Mouse (Mus musculus) monocyte, adult 5-6 weeks (primary cell): ENCODE measurements around the gene Chkb. TPM values are rescaled to one million over a fixed set of nuclear protein-coding genes. Genes with fewer than 3 reads are reported as not detected.

ENCODE experiments used
- ATAC-seq: fragments of 153-309, 156-312 bp; replicated peaks from 2 replicates; pipeline ENCODE4 v1.8.0; 2017; ENCODE audit warnings: mild to moderate bottlenecking; ENCODE audit not compliant: low TSS enrichment, insufficient number of reproducible peaks, severe bottlenecking, poor library complexity, low FRiP score
- total RNA-seq: library from RNA; stranded (forward); fragments of 200-1000, 200-491, 200-594 nt; gene quantifications from 3 replicates; pipeline ENCODE4 v1.2.3, GENCODE M21; 2017

Chkb gene
- total RNA-seq, 1 experiment from 2014 or later, result 95.3 TPM

DNA sequence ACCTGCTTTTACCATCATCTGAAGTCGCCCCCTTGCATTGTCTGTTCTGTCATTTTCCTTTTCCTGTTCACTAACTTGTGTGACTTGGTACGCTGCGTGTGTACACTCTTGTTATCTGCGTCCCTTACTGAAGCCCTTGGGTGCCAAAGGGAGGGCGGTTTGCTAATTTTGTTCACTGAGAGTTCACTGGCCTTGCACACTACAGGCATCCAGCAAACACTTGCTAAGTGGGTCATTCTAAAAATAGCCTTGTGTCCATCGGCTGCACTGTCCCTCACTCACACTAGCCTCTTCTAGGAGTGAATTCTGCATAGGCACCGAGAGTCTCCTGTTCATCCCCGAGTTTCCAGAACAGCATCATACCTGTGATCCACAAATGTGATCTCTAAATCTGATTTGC, 14.4 kb downstream of the Chkb start:
- ATAC-seq, result no peak

- no peak for ATAC-seq
These were observed 19.6 kb downstream of the Chkb start, which contains the start of gene Syce3 for GRCm38 (mm10) chr15:89410118-89410517. Gene Syce3, minus strand, starts transcription at chr15:89410503.

GRCm38 (mm10) chr15:89406691-89407090, 23.0 kb downstream of the Chkb start:
- ATAC-seq, result no peak

GRCm38 (mm10) chr15:89404831-89405623, 24.7 kb downstream of the Chkb start:
- ATAC-seq, result no peak

GRCm38 (mm10) chr15:89402471-89402870, 27.2 kb downstream of the Chkb start:
- no peak for ATAC-seq

DNA sequence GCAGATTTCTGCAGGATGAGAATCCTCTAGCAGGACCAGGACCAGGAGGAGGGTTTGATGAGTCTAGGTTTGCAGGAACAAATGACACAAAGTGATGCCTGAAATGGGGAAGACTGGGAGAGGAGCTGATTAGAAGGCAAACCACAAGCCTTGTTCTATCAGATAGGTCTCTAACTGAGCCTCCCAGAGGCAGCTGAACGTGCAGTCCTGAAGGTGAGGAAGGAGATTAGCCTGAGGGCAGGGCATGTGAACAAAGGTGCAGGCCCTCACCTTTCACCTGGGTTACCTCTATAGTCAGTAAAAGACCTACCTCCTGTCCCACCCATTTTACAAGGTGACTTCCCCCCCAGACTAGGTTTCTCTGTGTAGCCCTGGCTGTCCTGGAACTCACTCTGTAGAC, 30.0 kb downstream of the Chkb start:
- ATAC-seq, result no peak

- no peak for ATAC-seq
These were observed 31.6 kb downstream of the Chkb start for GRCm38 (mm10) chr15:89398146-89398545.

DNA sequence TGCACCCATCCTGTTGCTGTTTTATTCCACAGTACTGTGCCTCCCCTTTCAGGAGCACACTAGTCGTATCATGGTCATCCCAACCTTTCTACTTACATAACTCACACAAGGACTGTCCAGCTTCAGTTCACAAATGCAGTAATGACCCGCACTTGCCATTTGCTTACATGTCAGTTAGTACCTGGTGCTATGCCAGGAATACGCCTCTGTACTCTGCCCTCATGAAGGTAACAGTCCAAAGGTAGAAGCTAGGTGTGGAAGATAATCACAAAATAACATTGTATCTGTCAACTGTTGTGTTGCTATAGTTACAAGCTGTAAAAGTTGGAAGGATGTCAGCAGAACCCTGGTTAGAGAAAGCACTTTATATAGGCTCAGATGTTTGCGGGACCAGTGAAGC, 32.8 kb downstream of the Chkb start:
- no peak for ATAC-seq

DNA sequence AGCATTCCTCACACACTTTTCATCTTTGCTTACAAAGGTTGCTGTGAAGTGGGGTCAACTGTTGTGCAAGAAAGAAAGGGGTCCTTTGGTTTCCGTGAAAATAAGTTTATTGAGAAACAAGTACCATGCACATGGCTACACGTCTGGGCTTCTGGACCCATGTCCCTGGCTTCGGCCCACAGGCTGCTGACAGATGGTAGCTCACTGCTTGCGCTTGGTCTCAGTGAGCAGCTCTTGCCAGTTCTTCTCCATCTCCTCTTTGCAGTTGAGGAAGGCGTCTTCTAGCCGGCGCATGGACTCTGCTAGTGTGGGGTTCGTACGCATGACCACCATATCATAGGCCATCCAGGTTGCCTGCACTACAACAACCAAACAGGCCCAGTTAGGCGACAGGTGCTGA, 39.6 kb downstream of the Chkb start:
- ATAC-seq, result no peak

GRCm38 (mm10) chr15:89387127-89387526, 42.6 kb downstream of the Chkb start:
- ATAC-seq, result no peak

GRCm38 (mm10) chr15:89384617-89385016, 45.1 kb downstream of the Chkb start, which contains the start of gene Klhdc7b:
Gene Klhdc7b, plus strand, starts transcription at chr15:89384917.
- ATAC-seq, result no peak

GRCm38 (mm10) chr15:89379429-89379828, 50.3 kb downstream of the Chkb start:
- ATAC-seq, result no peak

DNA sequence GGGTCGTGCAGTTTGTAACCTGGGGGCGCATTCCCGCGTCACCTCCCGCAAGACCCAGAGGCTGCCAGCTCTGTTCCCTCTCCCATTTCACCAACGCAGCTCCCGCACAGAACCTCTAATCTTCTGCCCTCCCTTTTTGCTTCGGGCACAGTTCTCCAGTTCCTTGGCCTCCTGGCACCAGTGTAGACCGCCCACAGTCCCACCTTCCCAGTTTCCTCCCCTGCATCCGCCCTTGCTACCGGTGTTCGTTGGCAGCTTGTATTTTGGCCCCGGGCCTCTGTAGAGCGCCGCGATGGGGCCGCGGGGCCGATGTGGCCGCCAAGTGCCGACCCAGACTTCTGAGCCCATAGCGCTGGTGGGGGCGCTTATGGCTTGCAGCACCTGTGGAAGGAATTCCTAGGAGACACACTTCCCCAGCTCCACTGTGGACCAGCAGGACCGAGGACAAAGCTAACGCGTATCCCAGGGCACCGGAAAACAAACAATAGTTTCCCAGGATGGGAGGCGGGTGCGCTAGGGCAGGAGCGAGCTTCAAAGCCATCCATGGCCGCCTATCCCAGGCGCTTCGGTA, 50.8 kb downstream of the Chkb start, which contains the start of gene Odf3b:
Odf3b (minus strand) TSS at position 452 of the 571 bp plus-strand sequence.
- ATAC-seq, result no peak

DNA sequence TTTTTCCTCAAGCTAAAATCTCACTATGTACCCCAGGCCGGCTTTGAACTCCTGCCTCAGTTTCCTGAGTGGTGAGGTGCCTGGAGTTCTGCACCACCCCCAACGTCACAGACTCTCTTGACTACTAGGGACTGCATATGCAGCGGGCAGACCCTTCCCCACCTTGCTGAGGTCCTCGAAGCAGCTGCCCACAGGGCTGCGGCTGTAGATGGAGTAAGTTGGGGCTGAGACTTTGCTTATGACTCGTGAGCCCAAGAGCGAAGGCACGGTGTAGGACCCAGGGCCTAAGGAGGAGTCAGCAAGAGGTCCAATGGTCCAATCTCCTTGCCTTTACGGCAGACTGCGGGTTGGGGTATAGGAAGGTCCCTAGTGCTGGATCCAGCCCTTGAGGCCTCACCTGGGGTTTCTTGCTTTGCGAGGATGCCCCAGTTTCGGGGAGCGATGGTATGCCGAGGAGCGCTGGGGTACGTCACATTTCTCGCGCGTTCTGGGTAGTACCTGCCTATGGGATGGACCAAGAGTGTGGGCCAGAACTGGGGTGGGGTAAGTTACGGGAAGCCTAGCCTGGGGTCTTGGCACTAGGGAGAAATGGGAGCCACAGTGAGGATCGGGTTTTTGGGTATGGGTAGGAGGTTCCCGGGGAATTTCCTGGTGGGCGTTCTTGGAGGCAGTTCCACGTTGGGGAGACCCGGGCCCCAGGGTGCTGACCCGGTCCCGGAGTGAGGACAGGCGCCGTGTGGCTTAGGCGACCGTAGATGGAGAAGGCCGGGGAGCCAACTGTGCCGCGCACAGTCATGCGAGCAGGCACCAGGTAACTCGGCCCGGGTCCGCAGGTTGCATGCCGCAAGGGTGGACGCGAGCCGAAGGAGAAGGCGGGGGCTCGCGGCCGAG, 51.5 kb downstream of the Chkb start:
- ATAC-seq, result no peak

DNA sequence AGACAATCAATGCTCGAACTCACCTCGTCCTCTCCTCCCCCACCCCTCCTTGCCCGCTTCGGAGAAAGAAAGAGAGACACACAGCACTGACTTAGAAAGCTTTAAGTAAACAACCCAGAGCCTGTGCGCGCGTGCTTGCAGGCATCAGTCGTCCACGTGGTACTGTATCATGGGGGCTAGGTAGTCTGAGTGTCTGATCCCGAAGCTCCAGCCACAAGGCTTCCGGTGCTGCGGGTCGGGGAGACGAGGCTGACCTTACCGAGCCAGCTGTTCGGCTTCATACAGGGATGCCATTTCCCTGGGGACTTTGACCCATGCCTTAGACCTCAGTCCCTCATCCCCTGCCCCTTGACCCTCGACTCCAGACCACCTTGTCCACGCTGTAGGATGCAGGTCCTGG, 52.3 kb downstream of the Chkb start:
- no peak for ATAC-seq

GRCm38 (mm10) chr15:89376957-89377356, 52.8 kb downstream of the Chkb start, which contains the start of gene Tymp:
Gene Tymp, minus strand, starts transcription at chr15:89377039.
- ATAC-seq, result no peak
